Mouse (Mus musculus): ENCODE results near the gene Sh2b1. TPM values are rescaled to one million over a fixed set of nuclear protein-coding genes. Genes with fewer than 3 reads are reported as not detected.

Gene Sh2b1
- total and polyA plus RNA-seq, 2 experiments from 2014 or later: 30.3 to 34.5 TPM

GRCm38 (mm10) chr7:126418496-126418895, 56.7 kb downstream of the Sh2b1 start:
- WGBS: 42% methylated on average over 3 of the region's 3 CpGs
- no peak for TF ChIP-seq CTCF (IDR thresholded peaks at IDR 0.05; ENCODE audit: low read depth)
- TF ChIP-seq EP300 (IDR thresholded peaks at IDR 0.05; ENCODE audit: low read depth): no peak
- ATAC-seq (ENCODE audit: insufficient read depth, low read depth): no peak

GRCm38 (mm10) chr7:126417606-126418005, 57.6 kb downstream of the Sh2b1 start:
- Histone ChIP-seq H3K4me3 (ENCODE audit: low read depth, low read length) (no peak overlapping the region), H3K4me2 (ENCODE audit: low read depth, low read length) (no peak overlapping the region), H3K9me3 (replicated peaks; ENCODE audit: control insufficient read depth, low read length) (no peaks in the 10 kb centered on the region), H3K9ac (replicated peaks; ENCODE audit: low read depth, low read length) (no peak overlapping the region), H3K36me3 (replicated peaks; ENCODE audit: control insufficient read depth, insufficient read depth, low read length) (no peaks in the 10 kb centered on the region), H3K27ac (ENCODE audit: low read depth) (no peak overlapping the region), H3K4me1 (ENCODE audit: control insufficient read depth, insufficient read depth) (no peaks in the 10 kb centered on the region), H3K27me3 (ENCODE audit: control insufficient read depth, insufficient read depth, low read length) (no peaks in the 10 kb centered on the region)
- no peak for DNase-seq (ENCODE audit: low spot score)
- 86% methylated on average over 4 of the region's 4 CpGs for WGBS
- TF ChIP-seq EP300 (IDR thresholded peaks at IDR 0.05; ENCODE audit: low read depth) (no peak), CTCF (IDR thresholded peaks at IDR 0.05; ENCODE audit: low read depth) (no peak)
- no peak for ATAC-seq (ENCODE audit: insufficient read depth, low read depth)

More at GRCm38 (mm10) chr7:126418496-126418895, 56.7 kb downstream of the Sh2b1 start:
- Histone ChIP-seq H3K4me3 (ENCODE audit: low read depth, low read length) (no peak overlapping the region), H3K4me1 (ENCODE audit: control insufficient read depth, insufficient read depth) (no peaks in the 10 kb centered on the region), H3K4me2 (ENCODE audit: low read depth, low read length) (no peak overlapping the region), H3K36me3 (replicated peaks; ENCODE audit: control insufficient read depth, insufficient read depth, low read length) (no peaks in the 10 kb centered on the region), H3K27me3 (ENCODE audit: control insufficient read depth, insufficient read depth, low read length) (no peaks in the 10 kb centered on the region), H3K9ac (replicated peaks; ENCODE audit: low read depth, low read length) (no peak overlapping the region), H3K27ac (ENCODE audit: low read depth) (no peak overlapping the region), H3K9me3 (replicated peaks; ENCODE audit: control insufficient read depth, low read length) (no peaks in the 10 kb centered on the region)
- no peak for DNase-seq (ENCODE audit: low spot score)

- Histone ChIP-seq H3K9ac (replicated peaks; ENCODE audit: low read depth, low read length) (no peak overlapping the region), H3K4me3 (ENCODE audit: low read depth, low read length) (no peak overlapping the region), H3K27ac (ENCODE audit: low read depth) (no peak overlapping the region), H3K27me3 (ENCODE audit: control insufficient read depth, insufficient read depth, low read length) (no peaks in the 10 kb centered on the region), H3K4me1 (ENCODE audit: control insufficient read depth, insufficient read depth) (no peaks in the 10 kb centered on the region), H3K36me3 (replicated peaks; ENCODE audit: control insufficient read depth, insufficient read depth, low read length) (no peaks in the 10 kb centered on the region), H3K4me2 (ENCODE audit: low read depth, low read length) (no peak overlapping the region), H3K9me3 (replicated peaks; ENCODE audit: control insufficient read depth, low read length) (no peaks in the 10 kb centered on the region)
- DNase-seq (ENCODE audit: low spot score): no peak
- 58% methylated on average over 8 of the region's 8 CpGs for WGBS
- no peak for ATAC-seq (ENCODE audit: insufficient read depth, low read depth)
- TF ChIP-seq CTCF (IDR thresholded peaks at IDR 0.05; ENCODE audit: low read depth) (no peak), EP300 (IDR thresholded peaks at IDR 0.05; ENCODE audit: low read depth) (no peak)
These were observed 58.2 kb downstream of the Sh2b1 start for GRCm38 (mm10) chr7:126417045-126417444.

Other genes with a start within 250 kb of the Sh2b1 start
- gene Sbk1, start 202.8 kb downstream of the Sh2b1 start, total RNA-seq (2014; rRNA removed; ENCODE audit: low replicate concordance): 42.0 and 48.9 TPM in 2 replicates
- gene Sbk1, start 202.8 kb downstream of the Sh2b1 start, polyA plus RNA-seq (2015; fragmentation: Nextera tagmentation; extraction: Ambion mirVana): 14.9 and 17.4 TPM in 2 replicates
- gene Lat, start 105.9 kb downstream of the Sh2b1 start, total RNA-seq (2014; rRNA removed; ENCODE audit: low replicate concordance): 0.73 and 6.7 TPM in 2 replicates
- 0.75 and 1.1 TPM in 2 replicates for gene Lat, start 105.9 kb downstream of the Sh2b1 start, polyA plus RNA-seq (2015; fragmentation: Nextera tagmentation; extraction: Ambion mirVana)
- 47.0 and 87.1 TPM in 2 replicates for gene Spns1, start 98.0 kb downstream of the Sh2b1 start, total RNA-seq (2014; rRNA removed; ENCODE audit: low replicate concordance)
- gene Spns1, start 98.0 kb downstream of the Sh2b1 start, polyA plus RNA-seq (2015; fragmentation: Nextera tagmentation; extraction: Ambion mirVana): 34.6 and 36.0 TPM in 2 replicates
- 3.5 and 6.5 TPM in 2 replicates for gene Nfatc2ip, start 78.7 kb downstream of the Sh2b1 start, total RNA-seq (2014; rRNA removed; ENCODE audit: low replicate concordance)
- 1.2 TPM in 2 replicates for gene Nfatc2ip, start 78.7 kb downstream of the Sh2b1 start, polyA plus RNA-seq (2015; fragmentation: Nextera tagmentation; extraction: Ambion mirVana)
- 0.04 TPM in 1 of 2 replicates, not detected in the other for gene Cd19, start 60.5 kb downstream of the Sh2b1 start, total RNA-seq (2014; rRNA removed; ENCODE audit: low replicate concordance)
- gene Cd19, start 60.5 kb downstream of the Sh2b1 start, polyA plus RNA-seq (2015; fragmentation: Nextera tagmentation; extraction: Ambion mirVana): 0.12 and 0.21 TPM in 2 replicates
- 20.2 and 24.8 TPM in 2 replicates for gene Rabep2, start 46.7 kb downstream of the Sh2b1 start, total RNA-seq (2014; rRNA removed; ENCODE audit: low replicate concordance)
- 15.0 and 16.4 TPM in 2 replicates for gene Rabep2, start 46.7 kb downstream of the Sh2b1 start, polyA plus RNA-seq (2015; fragmentation: Nextera tagmentation; extraction: Ambion mirVana)
- 0.92 and 3.8 TPM in 2 replicates for gene Atp2a1, start 12.3 kb downstream of the Sh2b1 start, total RNA-seq (2014; rRNA removed; ENCODE audit: low replicate concordance)
- 0.40 and 0.92 TPM in 2 replicates for gene Atp2a1, start 12.3 kb downstream of the Sh2b1 start, polyA plus RNA-seq (2015; fragmentation: Nextera tagmentation; extraction: Ambion mirVana)
- 151 and 153 TPM in 2 replicates for gene Tufm, start 11.9 kb upstream of the Sh2b1 start, total RNA-seq (2014; rRNA removed; ENCODE audit: low replicate concordance)
- 199 and 205 TPM in 2 replicates for gene Tufm, start 11.9 kb upstream of the Sh2b1 start, polyA plus RNA-seq (2015; fragmentation: Nextera tagmentation; extraction: Ambion mirVana)
- 21.8 and 35.6 TPM in 2 replicates for gene Atxn2l, start 28.0 kb upstream of the Sh2b1 start, total RNA-seq (2014; rRNA removed; ENCODE audit: low replicate concordance)
- gene Atxn2l, start 28.0 kb upstream of the Sh2b1 start, polyA plus RNA-seq (2015; fragmentation: Nextera tagmentation; extraction: Ambion mirVana): 13.4 and 14.1 TPM in 2 replicates
- 88.8 and 103 TPM in 2 replicates for gene Eif3c, start 91.0 kb upstream of the Sh2b1 start, total RNA-seq (2014; rRNA removed; ENCODE audit: low replicate concordance)
- 108 and 114 TPM in 2 replicates for gene Eif3c, start 91.0 kb upstream of the Sh2b1 start, polyA plus RNA-seq (2015; fragmentation: Nextera tagmentation; extraction: Ambion mirVana)
- not detected in 2 replicates for gene Apobr, start 109.5 kb upstream of the Sh2b1 start, total RNA-seq (2014; rRNA removed; ENCODE audit: low replicate concordance)
- gene Apobr, start 109.5 kb upstream of the Sh2b1 start, polyA plus RNA-seq (2015; fragmentation: Nextera tagmentation; extraction: Ambion mirVana): 0.34 and 0.40 TPM in 2 replicates
- gene Cln3, start 110.4 kb upstream of the Sh2b1 start, total RNA-seq (2014; rRNA removed; ENCODE audit: low replicate concordance): 14.8 and 17.1 TPM in 2 replicates
- 14.9 and 17.0 TPM in 2 replicates for gene Cln3, start 110.4 kb upstream of the Sh2b1 start, polyA plus RNA-seq (2015; fragmentation: Nextera tagmentation; extraction: Ambion mirVana)
- not detected in 2 replicates for gene Il27, start 119.5 kb upstream of the Sh2b1 start, total RNA-seq (2014; rRNA removed; ENCODE audit: low replicate concordance)
- not detected in 2 replicates for gene Il27, start 119.5 kb upstream of the Sh2b1 start, polyA plus RNA-seq (2015; fragmentation: Nextera tagmentation; extraction: Ambion mirVana)
- 1.3 and 4.1 TPM in 2 replicates for gene Nupr1, start 155.4 kb upstream of the Sh2b1 start, total RNA-seq (2014; rRNA removed; ENCODE audit: low replicate concordance)
- 8.9 and 13.0 TPM in 2 replicates for gene Nupr1, start 155.4 kb upstream of the Sh2b1 start, polyA plus RNA-seq (2015; fragmentation: Nextera tagmentation; extraction: Ambion mirVana)
- 15.9 and 20.7 TPM in 2 replicates for gene Sgf29, start 173.9 kb upstream of the Sh2b1 start, total RNA-seq (2014; rRNA removed; ENCODE audit: low replicate concordance)
- 21.9 and 25.3 TPM in 2 replicates for gene Sgf29, start 173.9 kb upstream of the Sh2b1 start, polyA plus RNA-seq (2015; fragmentation: Nextera tagmentation; extraction: Ambion mirVana)
- gene Sult1a1, start 201.0 kb upstream of the Sh2b1 start, total RNA-seq (2014; rRNA removed; ENCODE audit: low replicate concordance): 64.2 and 78.2 TPM in 2 replicates
- gene Sult1a1, start 201.0 kb upstream of the Sh2b1 start, polyA plus RNA-seq (2015; fragmentation: Nextera tagmentation; extraction: Ambion mirVana): 24.8 and 30.4 TPM in 2 replicates
- gene Bola2, start 220.0 kb upstream of the Sh2b1 start, total RNA-seq (2014; rRNA removed; ENCODE audit: low replicate concordance): 29.3 and 36.5 TPM in 2 replicates
- 89.0 and 93.7 TPM in 2 replicates for gene Bola2, start 220.0 kb upstream of the Sh2b1 start, polyA plus RNA-seq (2015; fragmentation: Nextera tagmentation; extraction: Ambion mirVana)
- 6.2 and 12.6 TPM in 2 replicates for gene Slx1b, start 220.4 kb upstream of the Sh2b1 start, total RNA-seq (2014; rRNA removed; ENCODE audit: low replicate concordance)
- 4.9 and 6.3 TPM in 2 replicates for gene Slx1b, start 220.4 kb upstream of the Sh2b1 start, polyA plus RNA-seq (2015; fragmentation: Nextera tagmentation; extraction: Ambion mirVana)
- gene Coro1a, start 232.4 kb upstream of the Sh2b1 start, total RNA-seq (2014; rRNA removed; ENCODE audit: low replicate concordance): 14.8 and 25.3 TPM in 2 replicates
- gene Coro1a, start 232.4 kb upstream of the Sh2b1 start, polyA plus RNA-seq (2015; fragmentation: Nextera tagmentation; extraction: Ambion mirVana): 8.4 and 8.5 TPM in 2 replicates